Mouse (Mus musculus) layer of hippocampus, adult 11-12 months (tissue): Measurements from ENCODE around the gene Izumo4.
A peak's percentile ranks its signal among the peaks of the same experiment; 100 is the strongest.

Source experiments
- DNase-seq: peaks from one replicate; pipeline ENCODE4 v3.0.0; 2022; ENCODE audit warnings: low spot score

Izumo4 gene

DNA sequence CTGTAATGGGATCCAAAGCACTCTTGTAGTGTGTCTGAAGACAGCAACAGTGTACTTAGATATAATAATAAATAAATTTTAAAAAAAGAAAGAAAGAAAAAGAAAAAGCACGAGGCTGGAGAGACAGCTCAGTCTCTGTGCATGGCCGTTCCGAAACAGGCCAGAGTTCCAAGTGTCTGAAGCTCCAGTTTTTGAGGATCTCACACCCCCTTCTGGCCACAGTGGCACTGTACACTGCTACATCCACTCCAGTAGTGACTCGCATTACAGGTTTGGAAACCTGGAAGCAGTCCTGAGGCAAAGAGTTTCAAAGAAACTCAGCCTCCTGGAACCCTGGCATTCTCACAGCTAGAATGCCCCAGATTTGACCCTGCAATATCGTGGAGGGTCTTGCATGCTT is 14.1 kb upstream of the Izumo4 start:
- DNase-seq = peak; percentile 74

DNA sequence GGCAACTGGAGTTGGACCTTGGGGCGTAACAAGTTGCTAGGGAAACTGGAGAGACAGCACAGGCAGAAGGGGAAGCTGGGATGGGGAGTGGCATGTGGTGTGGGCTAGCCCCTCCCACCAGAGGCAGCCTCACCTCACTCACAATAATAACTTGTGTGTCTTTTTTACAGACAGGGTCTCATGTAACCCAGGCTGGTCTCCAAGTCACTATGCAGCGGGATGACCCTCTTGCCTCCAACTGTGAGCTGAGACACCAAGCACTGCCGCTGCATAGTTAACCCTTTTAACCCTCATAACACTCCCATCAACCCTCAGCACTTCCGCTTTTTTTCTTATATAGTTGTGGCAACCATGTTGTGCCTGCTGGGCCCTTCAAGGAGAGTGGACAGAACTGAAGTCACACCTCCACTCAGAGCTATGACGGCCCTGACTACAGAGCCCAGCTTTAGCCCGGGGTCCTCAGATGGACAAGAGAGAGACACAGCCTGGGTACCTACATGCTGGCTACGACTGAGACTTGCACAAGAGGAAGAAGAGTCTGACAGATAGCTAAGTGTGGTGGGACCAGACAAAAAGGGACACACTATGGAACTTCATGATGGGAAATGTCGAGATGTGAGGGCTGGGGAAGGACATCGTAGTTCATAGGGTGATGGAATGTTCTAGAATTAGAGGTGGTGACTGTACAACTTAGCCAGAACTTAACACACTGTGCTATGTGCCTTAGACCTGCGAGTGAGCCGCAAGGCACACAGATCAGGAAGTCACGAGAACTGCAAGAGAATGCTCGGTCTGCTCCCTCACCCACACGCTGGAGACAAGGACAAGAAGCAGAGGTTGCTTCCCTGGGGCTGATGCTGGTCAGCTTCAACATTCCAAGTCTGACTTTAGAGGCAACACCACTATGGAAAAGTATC is 9.5 kb upstream of the Izumo4 start:
- no peak for DNase-seq

DNA sequence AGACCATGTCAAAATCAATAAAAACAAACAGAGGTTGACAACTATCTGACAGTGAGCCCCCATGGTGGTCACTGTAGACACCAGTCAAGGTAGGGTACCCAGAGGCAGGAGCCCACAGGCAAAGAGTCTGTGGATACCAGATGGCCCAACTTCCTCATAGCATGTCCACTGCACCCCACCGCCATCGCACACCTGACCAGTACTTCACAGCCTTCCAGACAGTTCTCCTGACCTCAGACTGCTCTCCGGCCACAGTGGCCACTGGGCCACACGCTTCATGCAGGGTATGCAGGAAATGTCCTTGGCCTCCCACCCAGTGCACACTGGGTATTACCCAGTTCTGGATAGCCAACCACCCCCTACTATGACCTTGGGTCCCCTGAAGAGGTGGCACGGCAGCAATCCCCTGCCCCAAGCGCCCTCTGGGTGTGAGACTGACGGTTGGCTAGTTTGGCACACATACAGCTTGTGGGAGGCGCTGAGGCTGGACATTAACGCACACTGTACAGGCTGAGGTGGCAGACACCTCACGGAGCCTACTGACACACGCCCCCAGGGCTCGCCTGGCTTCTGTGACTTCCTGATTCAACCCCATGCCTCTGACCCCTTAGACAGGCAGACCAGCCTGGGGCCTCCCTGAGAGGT is 8.5 kb upstream of the Izumo4 start:
- DNase-seq = no peak

DNA sequence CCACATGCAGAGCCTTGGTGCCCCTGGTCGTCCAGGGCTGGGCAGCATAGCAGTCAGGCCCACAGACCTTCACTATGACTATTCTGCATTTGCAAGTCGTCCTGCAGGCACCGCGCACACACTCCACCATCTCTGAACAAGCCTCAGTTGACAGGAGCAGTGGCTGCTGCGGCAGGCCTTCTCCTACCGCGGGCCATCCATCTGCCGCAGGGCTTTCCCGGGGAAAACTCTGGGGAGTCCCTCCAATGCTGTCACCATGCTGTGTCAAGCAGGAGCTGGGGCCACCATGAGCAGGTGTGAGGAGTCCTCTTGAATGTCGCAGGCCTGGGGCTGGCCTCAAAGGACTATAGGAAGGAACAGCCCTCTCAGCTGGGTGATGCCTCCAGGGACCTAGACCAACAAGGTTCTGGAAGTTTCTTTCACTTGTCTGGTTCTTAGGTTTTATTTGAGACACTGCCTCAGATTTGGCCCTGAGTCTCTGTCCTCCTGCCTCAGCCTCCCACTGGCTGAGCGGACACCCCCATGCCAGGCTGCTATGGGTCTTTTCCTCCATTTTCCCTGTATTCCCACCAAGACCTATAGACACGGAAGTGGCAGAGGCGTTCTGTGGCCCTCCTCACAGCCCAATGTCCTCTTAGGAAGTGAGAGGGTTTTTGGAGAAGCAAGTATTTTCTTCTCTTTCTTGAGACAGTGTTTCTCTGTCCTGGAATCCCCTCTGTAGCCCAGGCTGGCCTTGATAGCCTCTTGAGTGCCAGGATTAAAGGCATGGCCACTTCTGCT is 7.6 kb upstream of the Izumo4 start:
- DNase-seq = no peak

DNA sequence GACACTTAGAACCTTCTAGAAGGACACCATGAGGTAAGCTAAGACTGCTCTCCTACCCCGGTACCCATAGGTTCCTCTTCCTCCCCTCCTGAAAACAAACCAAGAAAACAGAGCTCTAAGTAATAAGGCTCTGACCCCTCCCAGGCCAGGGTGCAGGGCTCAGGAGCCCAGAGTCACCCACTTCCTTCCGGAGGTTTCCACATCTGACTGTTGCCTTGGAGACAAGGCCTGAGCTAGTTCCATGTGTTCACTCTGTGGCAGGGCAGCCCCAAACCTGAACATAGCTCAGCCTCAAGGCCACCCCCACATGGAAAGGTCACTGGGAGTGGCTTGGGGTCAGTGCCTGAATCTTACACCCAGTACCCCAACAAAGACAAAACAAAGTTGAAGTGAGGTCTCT is 6.8 kb upstream of the Izumo4 start:
- peak; percentile 53 for DNase-seq

DNA sequence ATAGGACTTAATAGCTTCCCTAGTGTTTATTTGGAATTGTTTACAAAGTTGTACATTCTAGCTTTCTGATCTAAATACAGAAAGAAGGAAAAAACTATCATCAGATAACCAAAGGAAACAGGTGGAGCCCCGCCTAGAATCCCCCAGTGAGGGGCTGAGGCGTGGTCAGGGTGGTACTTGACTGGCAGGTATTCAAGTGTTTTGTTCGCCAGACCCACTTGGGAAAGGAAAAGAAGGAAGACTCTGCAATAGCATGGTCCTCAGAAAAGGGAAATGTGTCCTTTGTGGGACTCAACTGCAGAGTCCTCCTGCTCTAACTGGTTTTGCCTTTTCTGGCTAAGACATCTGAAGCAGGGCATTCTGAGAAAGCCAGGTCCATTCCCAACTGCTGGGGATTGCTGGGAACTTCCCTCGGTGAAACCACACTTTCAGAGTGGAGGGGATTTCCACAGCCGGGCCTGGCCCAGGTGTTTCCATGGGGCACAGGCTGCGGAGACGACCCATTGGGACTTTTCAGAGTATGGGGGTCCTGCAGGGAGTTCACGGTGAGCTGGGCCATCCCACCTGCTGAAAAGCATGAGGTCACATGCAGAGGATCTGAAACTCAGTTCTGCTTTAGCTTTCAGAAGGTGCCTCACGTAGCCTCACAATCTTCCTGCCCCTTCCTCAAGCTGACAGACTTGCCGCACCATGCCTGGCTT is 6.0 kb upstream of the Izumo4 start:
- DNase-seq = no peak

DNA sequence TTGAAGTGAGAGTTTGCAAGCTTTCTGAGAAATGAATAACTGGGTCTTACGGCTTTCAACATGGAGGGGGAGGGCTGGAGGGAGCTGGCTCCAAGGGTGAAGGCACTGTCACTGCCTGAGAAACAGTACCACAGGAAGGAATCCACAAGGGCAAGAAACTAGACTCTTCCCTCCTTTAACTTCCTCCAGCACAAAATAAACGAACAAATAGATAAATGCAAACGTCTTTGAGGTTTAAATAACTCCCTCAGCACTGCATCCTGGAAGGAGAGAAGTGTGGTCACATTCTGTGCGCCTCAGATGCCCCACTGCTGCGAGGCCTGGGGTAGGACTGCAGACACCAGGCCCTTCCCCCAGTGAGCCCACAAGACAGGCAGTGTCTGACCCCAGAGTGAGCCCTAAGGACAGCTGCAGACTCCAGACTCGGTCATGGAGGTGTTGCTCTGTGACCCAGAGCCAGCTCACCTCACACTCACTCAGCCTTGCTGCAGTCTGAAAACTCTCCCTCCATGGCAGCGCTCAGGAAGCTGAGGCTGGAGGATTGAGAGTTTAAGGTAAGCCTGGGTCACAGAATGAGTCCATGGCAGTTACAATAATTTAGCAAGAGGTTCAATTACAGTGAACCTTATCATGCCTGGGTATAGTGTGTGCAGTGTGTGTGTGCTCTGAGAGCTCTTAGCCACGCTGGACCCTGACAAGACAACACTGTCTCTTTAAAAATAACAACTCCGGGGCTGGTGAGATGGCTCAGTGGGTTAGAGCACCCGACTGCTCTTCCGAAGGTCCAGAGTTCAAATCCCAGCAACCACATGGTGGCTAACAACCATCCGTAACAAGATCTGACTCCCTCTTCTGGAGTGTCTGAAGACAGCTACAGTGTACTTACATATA is 5.2 kb upstream of the Izumo4 start:
- no peak for DNase-seq

DNA sequence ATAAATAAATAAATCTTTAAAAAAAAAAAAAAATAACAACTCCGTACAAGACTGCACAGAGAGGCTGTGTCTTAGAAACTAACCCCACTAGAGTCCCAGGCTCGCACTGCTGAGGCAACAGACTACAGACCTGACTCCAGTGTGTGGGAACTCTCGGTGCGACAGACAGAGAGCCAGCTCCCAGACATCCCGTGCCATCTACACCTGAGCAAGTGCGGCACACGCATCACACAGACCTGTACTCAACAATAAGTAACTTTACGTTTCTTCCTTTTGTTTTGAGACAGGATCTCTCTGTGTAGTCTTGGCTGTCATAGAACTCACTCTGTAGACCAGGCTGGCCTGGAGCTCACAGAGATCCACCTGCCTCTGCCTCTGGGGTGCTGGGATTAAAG is 4.6 kb upstream of the Izumo4 start:
- no peak for DNase-seq

DNA sequence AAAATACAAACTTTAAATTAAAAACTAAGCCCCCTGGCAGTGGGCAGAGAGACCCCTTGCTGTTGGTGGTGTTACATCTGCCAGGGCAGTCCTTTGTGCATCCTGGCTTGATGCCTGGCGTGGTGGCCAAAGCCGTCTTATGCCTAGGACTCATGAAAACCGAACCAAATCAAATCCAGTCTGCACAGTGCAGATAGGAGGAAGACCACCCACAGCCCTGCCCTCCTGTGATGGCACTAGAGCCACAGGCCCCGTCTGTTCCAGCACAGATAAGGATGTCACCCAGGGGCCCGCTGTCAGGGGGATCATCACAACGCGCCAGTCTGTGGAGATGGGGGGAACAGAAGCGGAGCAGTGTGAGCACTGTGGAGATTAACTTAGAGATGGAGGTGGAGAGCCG is 4.2 kb upstream of the Izumo4 start:
- no peak for DNase-seq

DNA sequence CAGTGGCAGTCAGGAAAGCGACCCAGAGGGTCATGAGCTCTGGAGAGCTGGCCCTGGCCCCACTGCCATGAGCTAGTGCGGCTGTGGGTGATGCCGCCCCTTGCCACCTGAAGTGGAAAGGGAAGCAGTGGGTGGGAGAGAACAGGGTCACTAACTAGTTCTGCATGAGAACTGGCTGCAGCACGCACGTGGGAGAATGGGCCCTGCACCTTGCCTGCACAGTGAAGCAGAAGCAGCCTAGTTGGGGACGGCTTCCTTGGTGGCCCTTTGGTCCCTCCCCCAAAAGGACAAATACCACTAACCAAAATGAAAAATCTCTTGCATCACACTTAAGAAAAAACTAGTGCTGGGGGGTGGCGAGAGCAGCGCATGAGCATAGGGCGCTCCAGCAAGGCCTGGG is 3.4 kb upstream of the Izumo4 start:
- DNase-seq = no peak

DNA sequence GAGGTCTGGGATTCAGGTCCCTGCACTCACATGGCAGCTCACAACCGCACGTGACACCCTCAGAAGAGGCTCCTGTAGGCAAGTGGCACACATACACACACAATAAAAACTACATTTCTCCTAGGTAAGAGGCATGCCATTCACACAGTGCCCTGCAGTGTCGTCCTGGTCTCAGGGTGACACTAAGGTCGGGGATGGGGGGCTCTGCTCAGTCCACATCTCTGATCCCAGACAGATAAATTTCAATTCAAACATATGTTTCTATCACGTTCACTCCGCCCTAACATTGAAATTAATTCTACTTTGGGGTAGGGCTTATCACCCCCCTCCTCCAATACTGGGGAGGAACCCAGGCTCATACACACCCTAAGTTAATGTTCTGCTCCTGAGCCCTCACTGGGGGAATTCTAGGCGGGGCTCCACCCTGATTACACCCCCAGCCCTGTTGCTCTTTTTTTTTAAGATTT is 1.9 kb upstream of the Izumo4 start:
- DNase-seq = no peak

DNA sequence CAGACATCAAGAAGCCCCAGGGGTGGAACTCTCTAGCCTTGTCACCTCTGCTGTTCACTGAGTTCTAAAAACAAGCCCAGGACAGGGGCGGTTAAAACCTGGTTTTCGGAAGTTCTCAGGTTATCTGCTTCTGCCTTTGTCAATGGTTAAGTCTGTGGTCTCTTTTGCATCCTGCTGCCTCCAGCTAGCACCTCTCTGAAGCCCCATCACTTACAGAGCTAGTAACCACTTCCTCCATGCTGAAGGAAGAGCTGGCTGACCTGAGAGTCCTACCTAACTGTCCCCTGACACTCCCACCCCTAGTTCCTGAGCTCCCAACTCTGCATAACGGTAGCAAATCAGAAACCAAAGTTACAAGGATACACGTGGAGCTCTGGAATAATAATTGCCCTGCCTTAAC is 1.3 kb upstream of the Izumo4 start:
- no peak for DNase-seq

DNA sequence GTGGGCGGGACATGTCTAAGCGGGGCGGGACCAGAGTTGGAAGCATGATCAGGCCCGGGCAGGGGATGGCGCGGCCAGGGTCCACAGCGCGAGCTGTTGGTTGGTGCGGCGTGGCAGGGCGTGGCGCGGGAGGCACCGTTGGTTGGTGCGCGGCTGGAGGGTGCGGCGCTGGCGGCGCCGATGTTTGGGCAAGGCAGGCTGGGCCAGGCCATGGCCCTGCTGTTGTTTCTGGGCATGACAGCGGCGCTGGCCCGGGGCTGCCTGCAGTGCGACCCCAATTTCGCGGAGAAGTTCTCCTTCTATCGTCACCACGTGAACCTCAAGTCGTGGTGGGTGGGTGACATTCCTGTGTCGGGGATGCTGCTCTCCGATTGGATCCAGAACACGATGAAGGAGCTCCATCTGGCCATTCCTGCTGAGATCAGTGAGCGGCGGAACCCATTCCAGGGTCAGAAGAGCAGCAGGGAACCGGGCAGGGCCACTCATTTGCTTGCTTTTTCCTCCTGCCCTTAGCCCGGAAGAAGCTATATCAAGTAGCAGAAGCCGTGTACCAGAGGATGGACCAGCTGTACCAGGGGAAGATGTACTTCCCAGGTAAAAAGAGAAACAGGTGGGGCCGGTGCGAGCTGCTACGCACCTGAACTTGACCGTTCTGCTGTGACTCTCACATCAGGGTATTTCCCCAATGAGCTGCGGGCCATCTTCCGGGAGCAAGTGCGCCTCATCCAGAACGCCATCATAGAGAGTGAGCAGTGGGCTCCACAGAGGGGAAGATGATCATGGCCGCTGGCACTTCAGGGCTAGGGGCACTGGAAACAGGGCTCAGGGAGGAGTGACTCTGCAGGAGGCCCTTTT is 779 bp downstream of the Izumo4 start:
- peak; percentile 97 for DNase-seq

DNA sequence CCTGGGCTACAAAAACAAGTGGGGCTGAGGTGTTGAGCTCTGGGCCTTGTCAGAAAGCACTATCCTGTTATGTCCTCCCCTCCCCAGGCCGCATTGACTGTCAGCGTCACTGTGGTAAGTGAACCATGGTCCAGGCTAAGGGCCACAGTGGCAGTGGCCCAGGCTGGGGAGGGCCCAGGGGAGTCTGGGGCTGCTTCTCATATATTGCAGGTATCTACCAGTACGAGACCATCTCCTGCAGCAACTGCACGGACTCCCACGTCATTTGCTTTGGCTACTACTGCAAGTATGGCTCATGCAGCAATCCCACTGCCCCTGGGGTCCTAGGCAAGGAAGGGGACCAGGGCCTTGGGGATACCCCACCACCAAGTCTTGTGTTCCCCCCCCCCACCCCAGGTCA is 1.7 kb downstream of the Izumo4 start:
- DNase-seq = no peak

DNA sequence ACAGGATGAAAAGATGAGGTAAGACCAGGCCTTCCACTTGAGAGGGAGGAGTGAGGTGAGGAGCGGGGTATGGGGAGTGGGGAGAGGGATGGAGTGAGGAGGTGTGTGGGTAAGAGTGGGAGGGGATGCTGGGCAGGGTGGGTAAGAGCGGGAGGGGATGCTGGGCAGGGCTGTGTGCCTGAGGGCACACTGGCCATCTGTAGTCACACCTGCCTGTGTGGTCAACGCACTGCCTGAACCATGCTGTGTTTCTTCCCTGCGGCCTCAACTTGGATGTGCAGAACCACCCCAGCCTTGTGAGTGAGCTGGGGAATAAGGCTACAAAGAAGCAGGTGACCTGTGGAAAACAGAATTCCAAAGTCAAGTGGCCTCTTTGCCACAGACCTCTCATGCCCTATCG is 2.4 kb downstream of the Izumo4 start:
- DNase-seq = no peak

DNA sequence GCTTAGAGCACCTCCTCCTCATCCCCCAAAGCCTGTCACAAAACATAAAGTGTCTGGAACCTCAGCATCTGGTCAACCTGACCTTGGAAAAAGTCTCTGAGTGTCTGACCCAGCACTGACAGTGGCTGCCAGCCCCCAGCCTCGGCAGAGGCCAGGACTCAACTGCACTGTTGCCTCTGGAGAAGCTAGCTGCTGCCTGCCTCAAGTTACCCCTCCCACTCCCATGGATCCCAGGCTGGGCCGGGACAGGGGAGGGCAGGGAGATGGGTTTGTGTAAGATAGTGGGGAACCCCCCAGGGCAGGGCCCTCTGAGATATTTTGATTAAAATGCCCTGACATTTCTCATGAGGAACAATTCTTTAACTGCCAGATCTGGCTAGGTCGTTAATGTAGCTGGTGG is 3.0 kb downstream of the Izumo4 start:
- no peak for DNase-seq

DNA sequence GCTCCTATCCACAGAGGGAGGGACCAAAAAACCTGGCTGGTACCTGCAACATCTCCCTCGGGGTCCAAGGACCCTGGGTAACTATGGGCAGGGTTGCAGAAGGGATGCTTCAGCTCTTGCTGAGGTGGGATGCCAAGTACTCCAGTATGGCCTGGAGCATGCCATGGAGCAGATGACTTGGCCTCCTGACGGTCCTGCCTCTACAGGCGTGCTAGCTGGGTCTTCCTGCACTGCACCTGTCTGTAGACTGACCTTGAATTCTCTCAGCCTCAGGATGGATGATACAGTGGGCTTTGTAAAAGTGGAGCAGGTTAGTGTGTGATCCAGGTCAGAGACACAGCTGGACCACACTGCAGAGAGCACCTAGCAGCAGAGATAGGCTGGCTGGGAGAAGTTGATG is 3.5 kb downstream of the Izumo4 start:
- no peak for DNase-seq

DNA sequence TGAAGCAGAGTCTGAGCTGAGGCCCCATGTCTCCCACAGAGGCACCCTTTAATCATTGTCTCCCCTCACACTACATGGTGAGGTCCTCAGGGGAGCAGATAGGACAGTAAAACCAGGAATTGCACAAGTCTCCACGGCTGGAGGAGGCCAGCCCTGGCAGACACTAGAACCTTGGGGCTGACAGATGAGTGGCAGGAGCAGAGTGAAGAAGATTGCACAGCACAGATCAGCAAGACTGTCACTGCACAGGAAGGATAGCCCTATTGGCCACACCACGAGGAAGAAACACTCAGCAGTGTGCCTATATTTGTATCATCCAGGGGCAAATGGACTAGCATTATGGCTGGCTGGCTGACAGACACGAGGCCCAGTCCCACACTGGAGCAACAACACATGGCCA is 8.8 kb downstream of the Izumo4 start:
- no peak for DNase-seq

DNA sequence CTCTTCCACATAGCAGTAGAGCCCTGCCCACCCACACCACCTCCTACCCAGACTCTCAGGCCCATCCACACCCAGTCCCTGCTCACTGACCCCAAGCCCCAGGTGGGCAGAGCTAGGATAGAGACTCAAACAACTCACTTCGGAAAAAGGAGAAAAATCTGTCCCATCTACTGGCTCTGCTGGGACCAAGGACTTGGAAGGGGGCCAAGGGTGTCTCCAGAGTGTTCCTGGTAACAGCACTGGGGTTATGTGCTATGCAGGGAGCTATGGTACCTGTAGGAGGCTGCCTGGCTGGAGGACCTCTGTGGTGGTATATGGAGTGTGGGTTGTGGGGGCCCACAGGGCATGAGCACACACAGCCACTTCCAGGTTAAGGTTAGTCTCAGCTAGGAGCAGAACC is 15.3 kb downstream of the Izumo4 start:
- no peak for DNase-seq
